Mouse (Mus musculus) erythroblast, embryonic 14.5 days (primary cell): ENCODE measurements around the gene Mtif3.

Source experiments
- GATA1 ChIP-seq: IDR thresholded peaks from 2 replicates; pipeline ENCODE4 v1.6.1; 2012; ENCODE audit warnings: low read length, inconsistent platforms, mixed read lengths
- TAL1 ChIP-seq: IDR thresholded peaks from 3 replicates; pipeline ENCODE4 v1.6.1; 2012; ENCODE audit warnings: low read length, inconsistent platforms, mixed read lengths

DNA sequence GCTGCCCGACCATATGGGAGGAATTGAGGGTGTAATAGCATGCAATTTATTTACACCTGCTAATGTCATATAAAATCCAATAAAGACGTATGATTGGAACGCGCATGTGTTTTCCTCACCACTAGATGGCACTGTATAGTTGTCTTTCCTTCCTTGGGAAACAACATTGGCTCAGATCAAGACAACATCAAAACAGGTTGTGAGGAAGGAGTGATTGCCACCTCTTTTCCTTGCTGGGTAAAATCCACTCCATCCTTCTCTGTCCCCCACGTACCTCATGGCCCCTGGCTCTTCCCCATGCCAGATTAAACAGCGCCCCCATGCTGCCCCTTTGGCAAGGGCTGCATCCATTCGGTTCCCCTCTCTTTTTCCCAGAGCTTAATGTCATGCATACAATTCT lies 23.4 kb downstream of the Mtif3 start:
- TF ChIP-seq TAL1, result no peak
- TF ChIP-seq GATA1, result no peak
